Mouse (Mus musculus): ENCODE results near the gene 4930442H23Rik. TPM values are rescaled to one million over a fixed set of nuclear protein-coding genes. Genes with fewer than 3 reads are reported as not detected.
A peak's percentile ranks its signal among the peaks of the same experiment; 100 is the strongest.
"Not testable (repeated sequence)": the region's sequence is repeated elsewhere in the genome, so short reads cannot be mapped to it uniquely, and the experiment has no call there.

The 4930442H23Rik gene
- polyA plus RNA-seq, 1 experiment from 2014 or later, result not detected

GRCm38 (mm10) chr10:81174617-81175344 is 8.9 kb downstream of the 4930442H23Rik start:
- Histone ChIP-seq H3K9ac (peak overlapping the region; percentile 52), H3K4me1 (peaks cover 28% of the 10 kb centered on the region), H3K4me2 (replicated peaks) (peak overlapping the region; percentile 66), H3K27ac (peak overlapping the region; percentile 90), H3K27me3 (no peaks in the 10 kb centered on the region), H3K36me3 (peaks cover 23% of the 10 kb centered on the region), H3K9me3 (no peaks in the 10 kb centered on the region), H3K4me3 (peak overlapping the region; percentile 36)
- peak; percentile 18; the same call in 1 of the 2 replicates for ATAC-seq (ENCODE audit: insufficient number of reproducible peaks, insufficient read depth, low FRiP score, low TSS enrichment)
- WGBS, result 3% methylated on average over 29 of the region's 29 CpGs

DNA sequence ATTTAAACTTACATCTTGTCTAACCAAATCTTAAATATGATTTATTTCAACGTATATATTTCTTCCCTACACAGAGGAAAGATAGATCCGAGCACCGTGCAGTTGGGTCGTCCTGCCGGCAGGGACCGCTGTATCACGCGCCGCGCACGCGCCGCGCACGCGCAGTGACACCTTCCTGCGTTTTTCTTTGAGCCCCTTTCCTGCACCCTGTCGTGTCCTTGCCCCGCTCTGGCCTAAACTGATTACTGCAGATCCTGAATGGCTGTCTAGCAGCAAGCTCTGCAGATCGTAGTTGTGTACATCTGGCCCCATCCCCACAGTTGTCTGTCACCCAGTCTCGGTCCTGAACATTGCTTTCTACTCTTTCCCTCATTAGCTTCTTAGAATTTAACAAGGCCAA is 10.5 kb downstream of the 4930442H23Rik start:
- no peaks in the 10 kb centered on the region for H3K9me3 ChIP-seq
- 6% methylated on average over 21 of the region's 21 CpGs for WGBS
- peak overlapping the region; percentile 17; the same call in 1 of the 2 replicates for H3K4me3 ChIP-seq
- H3K27ac ChIP-seq, result peak overlapping the region; percentile 80
- no peaks in the 10 kb centered on the region for H3K27me3 ChIP-seq
- ATAC-seq (ENCODE audit: insufficient number of reproducible peaks, insufficient read depth, low FRiP score, low TSS enrichment), result no peak
- peaks cover 26% of the 10 kb centered on the region for H3K4me1 ChIP-seq
- peak overlapping the region; percentile 33 for H3K9ac ChIP-seq
- peaks cover 7% of the 10 kb centered on the region for H3K36me3 ChIP-seq
- peak overlapping the region; percentile 43 for H3K4me2 ChIP-seq (replicated peaks)

DNA sequence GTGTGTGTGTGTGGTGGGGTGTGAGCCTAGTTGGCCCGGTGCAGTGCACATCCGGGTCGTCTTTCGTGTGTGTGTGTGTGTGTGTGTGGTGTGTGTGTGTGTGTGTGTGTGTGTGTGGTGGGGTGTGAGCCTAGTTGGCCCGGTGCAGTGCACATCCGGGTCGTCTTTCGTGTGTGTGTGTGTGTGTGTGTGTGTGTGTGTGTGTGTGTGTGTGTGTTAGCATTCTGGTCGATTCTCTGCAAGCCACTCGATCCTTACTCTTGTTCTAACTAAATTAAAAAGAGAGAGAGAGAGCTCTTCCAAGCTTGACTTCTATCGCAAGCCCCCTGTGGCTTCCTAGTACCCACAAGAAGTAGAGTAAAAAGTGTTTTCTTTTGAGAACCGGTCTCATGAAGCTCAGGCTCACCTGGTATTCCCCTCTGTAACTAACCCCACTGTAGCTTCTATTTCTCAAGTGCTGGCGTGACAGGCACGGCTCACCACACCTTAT is 14.2 kb downstream of the 4930442H23Rik start:
- Histone ChIP-seq H3K4me2 (replicated peaks) (peak overlapping the region; percentile 90), H3K4me1 (peaks cover 25% of the 10 kb centered on the region)
- H3K27ac ChIP-seq; H3K9ac ChIP-seq; H3K4me3 ChIP-seq; H3K36me3 ChIP-seq; H3K27me3 ChIP-seq; H3K9me3 ChIP-seq; ATAC-seq (ENCODE audit: insufficient number of reproducible peaks, insufficient read depth, low FRiP score, low TSS enrichment): not testable (repeated sequence)
- WGBS, result 43% methylated on average over 11 of the region's 14 CpGs

- Histone ChIP-seq H3K36me3 (peaks cover 7% of the 10 kb centered on the region), H3K27me3 (no peaks in the 10 kb centered on the region), H3K9me3 (no peaks in the 10 kb centered on the region), H3K4me2 (replicated peaks) (peak overlapping the region; percentile 90), H3K4me1 (peaks cover 21% of the 10 kb centered on the region), H3K4me3 (peak overlapping the region; percentile 99), H3K27ac (peak overlapping the region; percentile 84), H3K9ac (peak overlapping the region; percentile 55)
- WGBS, result 2% methylated on average over 29 of the region's 29 CpGs
- peak; percentile 54 for ATAC-seq (ENCODE audit: insufficient number of reproducible peaks, insufficient read depth, low FRiP score, low TSS enrichment)
Measured at GRCm38 (mm10) chr10:81168521-81169244, 15.0 kb downstream of the 4930442H23Rik start.

DNA sequence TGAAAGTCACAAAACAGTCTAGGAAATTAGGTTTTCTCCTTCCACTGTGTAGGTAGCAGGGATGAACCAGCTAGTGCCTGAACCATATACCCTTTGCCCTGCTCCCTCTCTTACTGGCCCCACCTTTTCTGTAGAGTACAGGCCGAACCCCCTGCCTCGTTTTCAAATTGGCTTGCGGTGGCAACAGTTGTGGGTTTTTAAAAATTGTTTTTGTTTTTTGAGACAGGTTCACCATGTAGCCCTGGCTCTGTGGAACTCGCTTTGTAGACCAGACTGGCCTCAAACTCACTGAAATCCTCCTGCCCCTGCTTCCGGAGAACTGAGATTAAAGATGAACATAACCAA is 15.6 kb downstream of the 4930442H23Rik start:
- Histone ChIP-seq H3K36me3 (peaks cover 12% of the 10 kb centered on the region), H3K4me3 (peak overlapping the region; percentile 99), H3K4me2 (replicated peaks) (peak overlapping the region; percentile 90), H3K9ac (peak overlapping the region; percentile 55; the same call in 1 of the 2 replicates), H3K27me3 (no peaks in the 10 kb centered on the region), H3K27ac (peak overlapping the region; percentile 84), H3K9me3 (no peaks in the 10 kb centered on the region), H3K4me1 (peaks cover 15% of the 10 kb centered on the region)
- 7% methylated on average over 5 of the region's 5 CpGs for WGBS
- peak; percentile 45 for ATAC-seq (ENCODE audit: insufficient number of reproducible peaks, insufficient read depth, low FRiP score, low TSS enrichment)

DNA sequence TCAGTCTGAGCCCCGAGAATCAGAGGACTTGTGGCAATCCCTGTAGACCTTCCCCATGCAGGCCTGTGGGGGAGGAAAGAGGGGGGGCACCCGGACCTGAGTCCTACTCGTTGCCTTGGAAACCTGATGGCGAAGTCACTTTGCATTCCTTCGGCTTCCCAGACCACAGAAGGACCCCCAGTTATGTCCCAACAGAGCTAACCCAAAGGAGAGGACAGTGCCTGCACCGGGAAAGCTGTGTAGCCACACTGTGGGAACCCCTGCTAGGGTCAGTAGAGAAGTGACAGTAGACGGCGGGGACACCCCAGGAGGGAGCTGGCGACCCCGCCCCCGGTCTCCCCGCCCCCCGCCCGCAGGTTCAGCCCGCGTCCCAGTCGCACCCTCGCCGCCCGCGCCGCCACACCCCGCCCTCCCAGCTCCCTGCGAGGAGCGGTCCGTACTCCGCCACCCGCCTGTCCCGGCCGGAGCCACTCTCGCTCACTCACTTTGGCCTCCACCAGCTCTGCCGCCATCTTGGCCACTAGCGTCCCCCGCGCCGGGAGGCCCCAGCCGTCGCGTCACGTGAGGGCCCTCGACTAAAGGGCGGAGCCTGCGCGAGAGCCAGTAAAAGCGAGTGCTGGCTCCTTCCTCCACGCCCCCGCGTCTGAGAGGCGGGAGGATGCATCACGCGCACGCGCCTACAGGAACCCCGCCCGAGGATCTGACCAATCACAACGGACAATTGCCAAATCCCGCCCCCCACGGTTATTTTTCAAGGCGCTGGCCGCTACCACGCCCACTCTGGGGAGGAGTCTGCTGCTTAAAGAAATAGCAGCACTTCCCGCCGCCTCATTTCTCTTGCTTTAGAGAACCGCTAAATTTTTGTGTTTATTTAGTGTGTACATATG is 16.2 kb downstream of the 4930442H23Rik start, which contains the start of gene Pias4:
Pias4 (minus strand) TSS at position 724 of the 887 bp plus-strand sequence.
- WGBS, result under 1% methylated on average over 64 of the region's 64 CpGs
- Histone ChIP-seq H3K9ac (peak within 1 kb of the TSS; percentile 88), H3K4me3 (peak within 1 kb of the TSS; percentile 99), H3K27ac (peak within 1 kb of the TSS; percentile 84), H3K27me3 (no peaks in the 10 kb centered on the region), H3K4me2 (replicated peaks) (peak within 1 kb of the TSS; percentile 90), H3K9me3 (no peaks in the 10 kb centered on the region), H3K4me1 (peaks cover 15% of the 10 kb centered on the region), H3K36me3 (peaks cover 16% of the 10 kb centered on the region)
- peak; percentile 70 for ATAC-seq (ENCODE audit: insufficient number of reproducible peaks, insufficient read depth, low FRiP score, low TSS enrichment)

DNA sequence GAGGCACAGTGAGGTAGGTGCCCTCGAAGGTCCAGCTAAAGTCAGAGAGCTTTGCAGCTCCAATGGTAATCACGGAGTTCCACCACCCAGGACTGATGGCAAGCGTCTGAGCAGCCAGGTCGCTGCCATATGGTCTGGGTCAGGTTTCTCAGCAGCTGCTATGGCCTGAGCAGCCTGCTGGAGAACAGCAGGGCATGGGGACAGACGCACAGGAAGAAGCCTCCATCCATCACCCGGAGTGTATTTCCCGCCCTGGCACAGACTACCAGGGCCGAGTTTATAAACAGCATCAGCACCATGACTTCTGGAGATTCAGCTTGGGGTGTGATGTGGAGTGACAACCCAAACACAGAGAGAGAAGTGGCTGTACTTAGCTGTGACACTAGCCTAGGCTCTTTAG is 18.5 kb downstream of the 4930442H23Rik start:
- WGBS, result 81% methylated on average over 8 of the region's 8 CpGs
- no peak overlapping the region for H3K9ac ChIP-seq
- peaks cover 39% of the 10 kb centered on the region for H3K36me3 ChIP-seq

DNA sequence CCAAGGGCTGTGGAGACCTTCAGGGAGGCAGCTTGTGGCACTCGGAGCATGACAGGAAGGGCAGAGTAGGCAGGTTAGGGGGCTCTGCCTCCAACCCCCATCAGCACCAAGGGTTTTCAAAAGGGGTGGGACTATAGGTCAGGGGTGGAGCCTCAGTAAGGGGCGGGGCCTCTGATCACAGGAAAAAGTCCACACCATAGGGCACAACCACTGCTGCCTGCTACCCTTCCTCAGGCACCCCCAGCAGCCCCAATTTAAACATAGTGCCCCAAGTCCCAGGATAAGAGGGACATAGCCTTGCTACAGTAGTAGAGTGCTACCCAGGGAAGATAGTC is 21.4 kb downstream of the 4930442H23Rik start:
- no peak overlapping the region for H3K27ac ChIP-seq
- peaks cover 8% of the 10 kb centered on the region for H3K4me1 ChIP-seq
- WGBS, result 58% methylated on average over 2 of the region's 2 CpGs
- no peak overlapping the region for H3K4me2 ChIP-seq (replicated peaks)
- H3K36me3 ChIP-seq, result peaks cover 64% of the 10 kb centered on the region
- no peak overlapping the region for H3K4me3 ChIP-seq
- no peaks in the 10 kb centered on the region for H3K27me3 ChIP-seq
- no peaks in the 10 kb centered on the region for H3K9me3 ChIP-seq
- no peak overlapping the region for H3K9ac ChIP-seq
- no peak for ATAC-seq (ENCODE audit: insufficient number of reproducible peaks, insufficient read depth, low FRiP score, low TSS enrichment)

More for the DNA sequence above, 18.5 kb downstream of the 4930442H23Rik start:
- no peak for ATAC-seq (ENCODE audit: insufficient number of reproducible peaks, insufficient read depth, low FRiP score, low TSS enrichment)
- Histone ChIP-seq H3K4me2 (replicated peaks) (no peak overlapping the region), H3K9me3 (no peaks in the 10 kb centered on the region), H3K4me3 (no peak overlapping the region), H3K4me1 (peaks cover 15% of the 10 kb centered on the region), H3K27ac (no peak overlapping the region), H3K27me3 (no peaks in the 10 kb centered on the region)

- no peaks in the 10 kb centered on the region for H3K27me3 ChIP-seq
- ATAC-seq (ENCODE audit: insufficient number of reproducible peaks, insufficient read depth, low FRiP score, low TSS enrichment), result no peak
- H3K9ac ChIP-seq, result no peak overlapping the region
- H3K36me3 ChIP-seq, result peaks cover 69% of the 10 kb centered on the region
- no peak overlapping the region for H3K4me3 ChIP-seq
- H3K4me1 ChIP-seq, result peaks cover 5% of the 10 kb centered on the region
- H3K9me3 ChIP-seq, result no peaks in the 10 kb centered on the region
- H3K27ac ChIP-seq, result 0 out of 2 replicates have a peak overlapping the region, but pooled peaks have one; percentile 36
- H3K4me2 ChIP-seq (replicated peaks), result no peak overlapping the region
- WGBS, result 88% methylated on average over 8 of the region's 8 CpGs
Measured at GRCm38 (mm10) chr10:81161602-81162317, 21.9 kb downstream of the 4930442H23Rik start.

GRCm38 (mm10) chr10:81154736-81155135 is 28.9 kb downstream of the 4930442H23Rik start:
- no peak overlapping the region for H3K4me3 ChIP-seq
- H3K9ac ChIP-seq, result no peak overlapping the region
- H3K27me3 ChIP-seq, result no peaks in the 10 kb centered on the region
- 75% methylated on average over 6 of the region's 6 CpGs for WGBS
- H3K36me3 ChIP-seq, result peaks cover 83% of the 10 kb centered on the region
- H3K27ac ChIP-seq, result peak overlapping the region; percentile 19; the same call in 1 of the 2 replicates
- no peaks in the 10 kb centered on the region for H3K9me3 ChIP-seq
- no peak for ATAC-seq (ENCODE audit: insufficient number of reproducible peaks, insufficient read depth, low FRiP score, low TSS enrichment)
- H3K4me1 ChIP-seq, result no peaks in the 10 kb centered on the region
- H3K4me2 ChIP-seq (replicated peaks), result no peak overlapping the region
